Mouse (Mus musculus) testis, adult 2 months (tissue): ENCODE data around the gene P3h2.

ENCODE experiments used
- CTCF ChIP-seq: fragments of 200-500 bp; IDR thresholded peaks from 2 replicates; pipeline ENCODE4 v1.5.1; 2012; ENCODE audit warnings: low read depth, mild to moderate bottlenecking, inconsistent platforms, low read length, moderate library complexity; ENCODE audit not compliant: control insufficient read depth, insufficient read depth, insufficient replicate concordance
- POLR2A ChIP-seq: fragments of 200-500 bp; IDR thresholded peaks from 2 replicates; pipeline ENCODE4 v1.6.1; 2012; ENCODE audit warnings: low read depth, mild to moderate bottlenecking, inconsistent platforms, low read length, moderate library complexity; ENCODE audit not compliant: control insufficient read depth

GRCm38 (mm10) chr16:26003261-26003660 lies 102.3 kb downstream of the P3h2 start:
- no peak for TF ChIP-seq CTCF
- TF ChIP-seq POLR2A = no peak
